Mouse (Mus musculus) urinary bladder, postnatal 4 days (tissue): ENCODE results near the gene Fkbp10.

Experiments
- DNase-seq, 2 experiments: peaks; one replicate each; pipeline ENCODE4 v3.0.0; 2021 to 2022; ENCODE audit warnings: low spot score in 2 of 2

Gene Fkbp10

DNA sequence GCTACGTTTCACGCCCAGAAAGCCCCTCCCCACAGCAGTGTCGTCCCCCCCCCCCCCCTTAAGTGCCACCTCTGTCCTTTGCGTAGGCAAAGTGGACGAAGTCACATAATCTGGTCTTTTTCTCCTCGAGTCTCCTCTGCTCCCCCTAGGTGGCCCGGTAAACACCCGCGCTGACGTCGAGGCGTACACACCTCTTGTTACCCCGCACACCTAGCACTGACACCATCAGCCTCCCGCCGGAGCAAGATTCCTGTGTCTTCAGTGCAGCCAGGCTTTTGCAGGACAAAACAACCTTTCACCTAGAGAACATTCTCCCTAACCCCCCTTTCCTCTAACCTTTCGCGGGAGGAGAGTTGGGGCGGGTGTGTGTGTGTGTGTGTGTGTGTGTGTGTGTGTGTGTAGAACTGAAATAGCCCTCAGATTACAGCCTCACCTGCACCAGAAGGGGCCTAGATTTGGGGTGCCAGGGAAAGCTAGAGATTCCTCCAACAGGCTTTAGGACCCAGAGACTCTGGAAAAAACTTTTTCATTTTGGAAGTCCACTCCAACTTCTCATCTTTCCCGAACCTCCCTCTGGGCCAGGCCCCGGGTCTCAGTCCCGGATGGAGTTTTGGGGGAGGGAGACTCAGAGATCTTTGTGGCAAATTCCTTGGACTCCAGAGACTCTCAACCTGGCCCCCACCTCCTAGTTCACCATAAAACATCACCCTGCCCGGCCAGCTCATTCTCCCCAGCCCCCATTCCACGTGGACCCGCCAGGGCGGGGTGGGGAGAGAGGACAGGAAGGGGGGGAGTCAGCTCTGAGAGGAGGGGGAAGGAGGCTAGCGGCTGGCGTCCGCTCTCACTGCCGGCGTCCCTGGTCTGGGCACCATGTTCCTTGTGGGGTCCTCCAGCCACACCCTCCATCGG is at the start of gene Fkbp10:
Fkbp10 (plus strand) TSS at position 784 of the 909 bp plus-strand sequence.
- peak; percentile 79 to 81 for DNase-seq

DNA sequence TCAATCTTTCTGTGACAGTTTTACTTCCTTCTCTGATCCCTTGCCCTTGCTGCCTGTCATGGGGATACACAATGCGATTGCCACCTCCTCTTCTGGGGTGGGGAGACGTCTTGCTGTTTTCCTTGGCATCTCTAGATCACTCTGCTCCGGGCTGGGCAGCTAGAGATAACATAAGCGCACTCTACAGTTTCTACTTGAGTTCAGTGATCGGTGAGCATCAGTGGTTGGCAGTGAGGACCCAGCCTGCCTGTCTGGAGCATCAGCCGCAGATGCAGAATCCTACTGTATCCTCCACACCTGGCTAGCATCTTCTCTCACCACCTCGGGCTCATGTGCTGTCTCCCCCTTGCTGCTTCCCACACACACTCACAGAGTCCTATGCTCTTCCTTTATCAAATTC is 46.4 kb upstream of the Fkbp10 start:
- DNase-seq, result no peak

DNA sequence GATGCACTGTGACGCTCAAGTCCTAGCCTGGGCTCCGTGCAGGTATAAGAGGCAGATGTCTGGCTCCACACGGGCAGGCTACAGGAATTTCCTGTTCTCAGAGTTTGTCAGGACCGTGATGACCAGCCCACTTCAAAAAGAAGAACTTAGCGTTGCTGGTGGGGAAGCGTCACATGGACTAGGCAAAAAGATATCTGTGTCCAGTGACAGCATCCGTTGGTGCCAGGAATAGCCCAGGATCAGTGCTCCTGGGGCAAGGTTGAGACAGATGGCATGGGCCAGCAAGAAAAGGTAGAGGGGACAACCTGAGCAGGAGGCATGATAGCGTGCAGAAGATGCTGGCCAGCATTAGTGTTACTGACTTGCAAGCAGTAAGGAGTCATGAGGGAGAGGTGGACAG is 45.7 kb upstream of the Fkbp10 start:
- DNase-seq, result no peak

DNA sequence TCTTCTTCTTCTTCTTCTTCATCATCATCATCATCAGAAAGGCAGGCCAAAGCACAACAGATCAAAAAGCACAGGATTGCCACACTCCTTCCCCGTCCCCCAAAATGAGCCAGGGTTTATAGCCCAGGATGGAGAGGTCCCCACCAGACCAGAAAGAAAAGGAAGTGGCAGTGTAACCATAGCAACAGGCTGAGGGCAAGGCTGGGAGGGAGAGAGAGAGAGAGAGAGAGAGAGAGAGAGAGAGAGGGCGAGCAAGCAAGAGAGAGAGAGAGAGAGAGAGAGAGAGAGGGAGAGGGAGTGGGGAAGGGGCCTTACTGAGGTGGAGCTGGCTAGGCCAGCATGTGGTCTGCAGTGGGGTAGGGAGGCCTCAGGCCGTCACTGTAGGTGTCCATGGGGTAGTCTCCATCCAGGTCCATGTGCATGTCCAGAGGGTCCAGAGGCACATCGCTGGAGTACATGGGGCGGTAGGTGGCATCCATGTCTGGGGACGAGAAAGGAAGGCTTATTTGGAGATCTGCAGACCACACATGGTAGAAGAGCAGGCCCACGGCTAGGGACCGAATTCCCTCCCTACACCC is 43.4 kb upstream of the Fkbp10 start:
- no peak for DNase-seq

DNA sequence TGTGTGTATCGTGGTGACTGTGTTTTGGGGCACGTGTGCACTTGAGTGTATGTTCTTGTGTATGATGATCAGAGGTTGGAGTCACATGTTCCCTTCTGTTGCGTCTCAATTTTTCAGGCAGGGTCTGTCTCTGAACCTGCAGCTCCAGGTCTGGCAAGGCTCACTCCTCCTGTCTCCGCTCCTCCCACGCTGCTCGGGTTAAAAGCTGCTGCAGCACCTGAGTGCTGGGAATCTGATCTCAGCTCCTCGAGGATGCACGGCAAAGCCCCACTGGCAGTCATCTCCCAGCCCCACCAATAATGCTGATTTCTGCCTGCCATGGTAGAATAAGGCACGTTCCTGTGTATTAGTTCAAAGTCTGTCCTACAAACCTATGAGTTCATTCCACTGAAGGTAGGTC is 40.4 kb upstream of the Fkbp10 start:
- DNase-seq, result no peak

DNA sequence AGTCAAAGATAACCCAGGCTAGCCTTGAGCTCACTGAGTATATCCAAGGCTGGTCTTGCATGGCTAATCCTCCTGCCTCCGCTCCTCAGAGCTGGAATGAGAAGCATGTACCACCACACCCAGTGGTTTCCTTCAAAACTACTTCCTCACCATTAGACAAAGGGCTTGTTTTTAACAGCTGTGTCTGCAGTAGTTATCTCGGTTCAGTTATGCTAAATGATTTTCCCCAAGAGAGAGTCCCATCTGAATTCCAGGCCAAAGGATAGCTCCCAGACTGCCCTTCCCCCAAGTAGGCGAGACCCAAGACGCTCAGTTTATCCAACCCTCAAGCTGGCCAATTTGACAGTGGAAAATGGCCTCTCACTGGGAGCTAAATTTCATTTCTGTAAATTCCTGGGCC is 39.5 kb upstream of the Fkbp10 start:
- DNase-seq, result no peak

DNA sequence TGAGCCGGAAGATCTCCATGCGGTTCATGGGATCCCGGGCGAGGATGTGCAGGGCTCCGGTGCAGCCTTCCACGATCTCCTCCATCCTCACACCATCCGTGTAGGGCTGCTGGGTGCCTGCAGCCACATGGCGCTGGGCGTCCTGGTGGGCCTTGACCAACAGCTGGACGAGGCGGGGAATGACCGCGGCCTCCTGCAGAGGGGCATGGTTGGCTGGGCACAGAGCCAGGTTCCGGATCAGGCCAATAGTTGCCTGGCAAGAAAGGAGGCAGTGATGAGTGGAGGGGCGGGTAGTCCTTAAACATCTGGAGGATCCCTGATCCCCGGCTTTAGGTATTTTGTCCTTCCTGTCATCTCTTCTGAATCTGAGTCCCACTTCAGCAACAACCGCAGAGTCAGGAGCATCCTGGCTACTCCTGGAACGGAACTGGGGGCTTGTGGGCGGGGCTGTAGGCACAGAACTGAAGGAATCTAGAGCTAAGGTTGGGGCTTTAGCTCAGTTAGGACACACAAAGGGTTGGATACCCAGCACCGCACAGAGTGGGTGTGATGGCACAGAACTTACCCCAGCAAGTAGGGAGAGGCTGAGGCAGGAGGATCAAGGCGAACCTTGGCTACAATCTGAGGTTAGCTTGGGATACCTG is 38.6 kb upstream of the Fkbp10 start:
- no peak for DNase-seq

DNA sequence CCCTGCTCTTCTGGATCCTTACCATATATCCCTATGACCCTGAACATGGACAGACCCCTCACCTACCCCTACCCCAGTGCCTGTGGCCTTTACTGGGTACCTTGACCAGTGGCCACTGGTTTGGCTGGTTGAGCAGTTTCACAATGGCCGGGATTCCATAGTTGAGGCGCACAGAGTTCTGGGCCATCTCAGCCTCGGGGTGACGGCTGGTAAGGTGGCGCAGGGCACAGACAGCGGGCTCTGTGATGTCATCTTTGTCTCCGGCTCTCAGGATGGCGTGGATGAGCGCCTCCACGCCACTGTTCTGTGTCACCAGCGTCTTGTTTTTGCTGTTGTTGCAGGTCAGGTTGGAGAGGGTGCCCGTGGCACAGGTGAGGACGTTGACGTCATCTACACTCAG is 37.5 kb upstream of the Fkbp10 start:
- DNase-seq, result no peak

DNA sequence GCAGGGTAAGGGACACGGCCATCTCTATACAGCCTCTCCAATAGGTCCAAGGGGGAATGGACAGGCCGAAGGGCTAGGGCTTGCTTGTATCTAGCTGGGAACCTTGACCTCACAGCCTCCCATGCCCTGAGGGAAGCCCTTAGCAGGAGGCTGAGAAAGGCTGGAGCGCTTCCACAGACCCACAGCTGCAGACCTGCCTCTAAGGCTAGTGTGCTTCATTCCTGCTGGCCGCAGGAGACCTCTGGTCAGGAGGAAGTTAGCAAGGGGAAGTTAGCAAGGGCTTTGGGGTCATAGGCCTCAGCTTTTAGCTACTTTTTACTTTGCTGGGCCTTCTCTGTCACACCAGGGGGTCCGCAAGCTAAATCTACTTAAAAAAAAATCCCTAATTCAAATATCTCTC is 37.1 kb upstream of the Fkbp10 start:
- no peak for DNase-seq

DNA sequence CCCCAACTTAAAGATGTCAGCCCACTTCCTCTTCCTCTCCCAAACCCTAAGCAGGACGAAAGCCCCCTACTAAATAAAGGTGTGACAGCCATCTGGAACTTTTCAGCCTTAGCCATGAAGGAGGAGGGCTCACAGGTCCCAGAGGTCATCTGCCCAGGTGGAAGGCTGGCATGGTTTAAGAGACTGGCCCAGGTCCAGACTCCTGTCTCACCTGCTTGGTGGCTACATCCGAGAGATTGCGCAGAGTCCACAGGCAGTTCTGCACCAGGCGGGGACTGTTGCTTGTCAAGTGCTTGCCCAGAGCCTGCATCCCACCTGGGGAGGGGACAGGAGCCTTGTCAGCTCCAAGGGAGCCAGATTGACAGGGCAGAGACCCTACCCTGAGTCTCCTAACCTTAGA is 36.2 kb upstream of the Fkbp10 start:
- no peak for DNase-seq

DNA sequence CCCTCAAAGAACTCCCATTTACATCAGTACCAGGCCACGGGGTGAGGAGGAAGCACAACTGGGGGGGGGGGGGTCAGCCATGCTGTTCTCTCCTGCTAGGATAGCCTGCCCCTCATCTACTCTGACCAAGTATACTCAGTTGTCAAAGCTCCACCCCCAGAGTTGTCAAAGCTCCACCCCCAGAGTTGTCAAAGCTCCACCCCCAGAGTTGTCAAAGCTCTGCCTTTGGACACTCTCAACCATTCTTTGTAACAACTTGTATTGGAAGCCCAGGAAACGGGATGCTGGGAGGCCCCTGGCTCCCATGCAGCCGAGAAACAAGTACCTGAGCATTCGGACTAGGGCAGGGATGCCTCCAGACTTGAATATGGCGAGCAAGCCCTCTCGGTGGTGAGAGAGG is 32.8 kb upstream of the Fkbp10 start:
- DNase-seq, result no peak

DNA sequence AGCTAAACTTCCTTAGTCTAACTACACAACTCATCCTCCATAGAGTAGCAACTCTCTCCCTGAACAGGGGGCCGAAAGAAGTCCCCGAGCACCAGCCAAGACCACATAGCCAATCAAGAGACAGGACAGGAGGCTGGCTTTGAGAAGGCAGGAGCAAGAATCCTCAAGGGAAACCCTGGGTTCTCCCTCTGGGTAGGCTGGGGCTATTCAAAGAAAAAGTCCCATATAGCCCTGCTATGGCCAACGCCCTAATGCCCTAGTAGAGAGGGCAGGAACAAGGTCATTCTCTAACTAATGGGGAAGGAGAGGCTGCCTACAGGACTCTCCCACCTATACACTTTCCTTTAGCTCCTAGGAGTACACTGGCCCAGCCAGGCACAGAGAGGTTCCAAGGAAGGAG is 30.5 kb upstream of the Fkbp10 start:
- no peak for DNase-seq

DNA sequence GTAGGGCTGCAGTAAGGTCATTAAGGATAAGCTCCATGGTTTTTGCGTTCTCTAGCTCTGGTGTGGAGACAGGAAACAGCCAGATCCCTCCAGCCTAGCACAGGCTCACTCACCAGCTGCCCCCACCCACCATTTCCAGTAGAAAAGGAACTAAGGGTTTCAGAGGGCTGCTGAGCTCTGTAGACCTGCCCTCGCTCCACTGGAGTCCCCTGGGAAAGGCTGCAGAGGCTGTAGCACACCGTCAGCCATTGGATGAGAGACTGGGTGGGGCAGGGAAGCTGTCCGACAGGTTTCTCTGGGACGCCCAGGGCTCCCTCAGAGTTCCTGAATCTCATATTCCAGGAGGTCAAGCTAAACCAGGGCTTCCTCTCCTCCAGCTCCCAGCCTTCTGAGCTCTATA is 28.9 kb upstream of the Fkbp10 start:
- DNase-seq, result no peak

DNA sequence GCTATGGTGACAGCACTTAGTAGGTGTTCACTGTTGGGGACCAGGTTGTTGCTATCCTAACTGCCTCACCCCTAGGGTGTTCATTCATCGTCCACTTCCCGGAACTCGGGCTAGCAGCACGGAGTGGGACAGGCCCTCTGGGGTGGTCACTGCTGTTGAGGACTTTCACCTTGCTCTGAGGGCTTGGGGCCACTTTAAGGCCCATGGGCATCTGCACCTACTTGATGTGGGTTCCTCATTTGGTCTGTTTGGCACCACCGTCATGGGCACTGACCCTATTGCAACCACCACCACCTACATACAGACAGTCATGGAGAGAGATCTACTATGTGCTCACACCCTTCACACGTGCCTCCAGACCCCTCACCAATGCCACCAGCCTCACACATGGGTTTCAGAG is 28.4 kb upstream of the Fkbp10 start:
- no peak for DNase-seq

DNA sequence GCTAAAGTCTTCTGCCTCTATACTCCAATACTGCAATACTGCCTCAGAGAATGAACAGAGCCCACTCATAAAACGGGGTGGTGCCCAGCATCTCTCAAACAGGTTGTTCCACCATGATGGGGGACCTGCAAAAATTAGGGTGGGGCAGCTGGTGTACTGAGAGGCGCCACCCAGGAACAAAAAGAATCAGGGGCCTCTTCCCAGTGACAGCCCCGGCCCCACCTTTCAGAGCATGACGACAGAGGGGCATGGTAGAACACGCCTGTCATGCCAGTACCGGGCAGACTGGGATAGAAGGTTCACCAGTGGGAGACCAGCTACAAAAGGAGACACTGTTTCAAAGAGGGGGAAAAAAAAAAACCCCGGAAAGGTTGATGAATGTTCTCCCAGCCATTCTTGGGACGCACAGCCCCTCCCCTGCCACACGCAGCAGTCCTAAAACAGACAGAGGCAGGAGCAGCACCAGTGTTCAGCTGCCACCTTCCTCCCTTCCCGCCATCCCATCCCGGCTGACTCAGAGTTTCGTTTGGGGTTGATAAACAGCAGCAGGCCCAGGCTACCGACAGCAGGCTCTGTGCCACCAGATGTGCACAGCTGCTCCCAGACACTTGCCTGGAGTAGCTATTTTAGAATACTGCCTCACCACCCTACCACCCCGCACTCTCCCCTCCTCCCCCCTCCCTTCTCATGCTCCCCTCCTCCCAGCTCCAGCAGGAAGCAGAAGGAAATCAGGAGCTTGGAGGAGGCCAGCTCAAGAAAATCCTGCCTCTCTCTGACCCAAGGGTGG is 27.7 kb upstream of the Fkbp10 start:
- DNase-seq, result peak in 1 of 2 experiments; percentile 53

DNA sequence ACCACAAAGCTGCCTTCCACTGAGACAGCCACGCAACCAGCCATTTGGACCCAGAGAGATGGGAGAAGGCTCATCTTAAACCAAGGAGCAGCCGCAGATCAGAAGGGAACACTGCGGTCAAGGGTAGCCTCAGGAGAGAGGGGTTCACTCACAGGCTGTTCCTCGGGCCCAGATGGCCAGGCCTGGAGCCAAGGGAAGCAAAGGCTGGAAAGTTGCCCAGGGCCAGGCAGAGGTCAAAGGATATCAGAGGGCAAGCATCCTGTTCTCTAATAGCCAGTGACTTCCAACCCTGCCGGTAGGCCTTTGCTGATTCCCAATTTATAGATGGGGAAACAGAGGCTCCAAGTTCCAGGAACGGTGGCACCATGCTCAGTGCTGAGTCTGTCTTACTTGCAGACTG is 26.9 kb upstream of the Fkbp10 start:
- DNase-seq, result no peak

DNA sequence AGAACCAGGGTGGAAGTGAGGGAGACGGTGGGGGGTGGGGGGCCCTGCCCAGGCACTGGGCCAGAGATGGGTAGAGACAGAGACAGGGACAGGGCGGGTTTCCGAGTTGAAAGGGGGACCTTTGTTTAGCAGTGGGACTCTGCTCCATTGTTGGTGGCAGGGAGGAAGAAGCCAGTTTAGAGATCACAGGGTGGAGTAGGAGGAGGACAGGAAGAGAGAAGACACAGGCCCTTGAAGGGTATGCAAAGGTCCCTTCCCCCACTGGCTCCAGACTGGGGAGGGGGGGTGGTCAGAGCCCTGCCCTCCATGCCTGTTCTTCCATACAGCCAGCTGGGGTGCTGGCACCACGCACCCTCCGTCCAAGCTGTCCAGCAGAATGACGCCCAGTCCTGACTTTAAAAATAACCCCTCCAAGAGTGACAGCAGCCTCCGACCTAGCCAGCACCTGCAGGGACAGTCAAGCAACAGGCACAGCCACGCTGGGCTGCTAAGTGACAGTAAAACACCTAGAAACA is 25.5 kb upstream of the Fkbp10 start:
- DNase-seq, result no peak

DNA sequence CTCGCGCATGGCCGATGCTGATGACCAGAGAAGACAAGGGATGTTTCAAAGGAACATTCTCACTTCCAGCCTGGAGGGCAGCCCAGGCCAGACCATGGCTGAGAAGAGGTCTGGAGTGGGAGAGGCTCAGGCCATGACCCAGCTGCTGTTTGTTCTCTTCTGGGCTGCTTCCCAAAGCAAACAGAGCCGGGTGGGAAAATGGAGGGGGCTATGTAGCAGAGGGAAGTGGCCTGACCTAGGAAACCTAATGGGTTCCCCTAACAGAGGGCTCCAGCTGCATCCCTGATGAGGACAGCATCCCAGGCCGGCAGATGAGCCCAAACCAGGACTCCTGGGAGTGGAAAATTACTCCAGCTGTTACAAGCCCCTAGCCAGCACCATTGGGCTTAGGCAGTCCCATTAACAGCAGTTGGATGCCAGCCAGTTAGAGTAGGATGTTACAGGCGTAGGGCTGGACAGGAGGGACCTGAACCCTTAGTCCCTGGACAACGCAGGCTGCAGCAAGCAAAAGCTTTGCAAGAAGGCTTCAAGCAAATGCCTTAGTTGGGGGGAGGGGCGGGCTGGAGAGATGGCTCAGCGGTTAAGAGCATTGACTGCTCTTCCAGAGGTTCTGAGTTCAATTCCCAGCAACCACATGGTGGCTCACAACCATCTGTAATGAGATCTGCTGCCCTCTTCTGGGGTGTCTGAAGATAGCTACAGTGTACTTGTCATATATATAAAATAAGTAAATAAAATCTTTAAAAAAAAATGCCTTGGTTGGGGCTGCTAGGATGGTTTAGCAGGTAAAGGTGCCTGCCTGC is 24.2 kb upstream of the Fkbp10 start:
- DNase-seq, result peak in 1 of 2 experiments; percentile 72

DNA sequence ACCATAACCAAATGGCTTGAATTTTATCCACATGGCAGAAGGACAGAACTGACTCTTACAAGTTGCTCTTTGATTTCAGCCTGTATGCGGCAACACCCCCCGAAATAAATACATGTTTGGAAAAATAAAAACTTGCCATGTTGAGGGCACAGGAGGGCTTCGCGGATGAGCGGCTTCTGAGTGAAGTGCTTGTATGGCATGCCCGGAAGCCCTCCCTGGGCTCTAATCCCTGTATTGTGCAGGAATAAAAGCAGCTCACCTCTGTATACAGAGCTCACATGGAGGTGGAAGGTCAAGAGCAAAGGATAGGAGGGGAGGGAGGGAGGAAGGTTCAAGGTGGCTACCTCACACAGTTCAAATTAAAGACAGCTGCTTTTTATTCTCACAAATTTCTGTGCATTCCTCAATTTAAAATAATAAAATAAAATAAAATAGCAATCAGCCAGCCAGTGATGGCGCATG is 23.6 kb upstream of the Fkbp10 start:
- no peak for DNase-seq

DNA sequence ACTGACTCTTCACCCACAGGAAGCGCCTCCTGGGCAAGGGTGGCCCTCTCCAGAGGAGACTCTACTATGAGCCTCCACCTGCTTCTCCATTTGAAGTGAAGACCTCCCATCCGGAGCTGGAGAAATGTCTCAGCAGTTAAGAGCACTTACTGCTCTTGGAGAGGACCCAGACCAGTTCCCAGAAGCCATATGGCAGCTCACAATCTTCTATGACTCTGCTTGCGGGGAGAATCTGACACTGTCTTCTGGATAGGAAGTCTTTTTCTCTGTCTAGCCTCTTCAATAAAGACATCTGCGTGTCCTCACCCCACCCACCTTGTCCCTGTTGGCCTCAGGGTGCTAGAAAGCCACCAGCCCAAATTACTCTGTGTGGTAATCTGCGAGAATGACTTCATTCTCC is 22.5 kb upstream of the Fkbp10 start:
- DNase-seq, result no peak

DNA sequence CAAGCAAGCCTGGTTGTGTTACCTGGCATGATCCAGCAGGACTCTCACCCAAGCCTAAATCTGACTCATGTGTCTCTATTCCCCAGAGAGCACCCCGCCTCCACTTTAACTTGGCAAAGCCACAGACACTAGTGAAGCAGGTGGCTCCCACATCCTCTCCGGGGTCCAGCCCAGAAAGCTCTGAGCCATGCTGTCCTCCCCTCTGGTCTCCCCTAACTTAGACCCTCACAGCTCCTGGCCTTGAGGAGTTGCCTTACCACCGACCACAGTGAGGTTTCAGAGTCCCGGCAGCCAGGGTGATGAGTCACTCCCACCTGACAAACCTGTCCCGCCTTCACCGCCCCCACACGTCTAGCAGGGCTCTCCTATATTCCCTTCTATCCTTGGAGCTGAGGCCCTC is 21.8 kb upstream of the Fkbp10 start:
- no peak for DNase-seq
